Mouse (Mus musculus) kidney, embryonic 16.5 days (tissue): ENCODE measurements around the gene Acad10. TPM values are rescaled to one million over a fixed set of nuclear protein-coding genes. Genes with fewer than 3 reads are reported as not detected.

ENCODE experiments used
- ATAC-seq: fragments of 200-750 bp; cut with Nextera tagmentation; 2 replicates; pipeline ENCODE4 v1.8.0; 2017; ENCODE audit warnings: moderate TSS enrichment; ENCODE audit not compliant: low FRiP score, low TSS enrichment
- H3K27ac ChIP-seq: fragments of 300-500 bp; sonication (generic); 2 replicates; pipeline ENCODE4 v1.5.1; 2014; ENCODE audit warnings: low read length
- H3K27me3 ChIP-seq: fragments of 300-500 bp; sonication (generic); 2 replicates; pipeline ENCODE4 v1.6.1; 2014; ENCODE audit warnings: low read length, control low read depth, mixed read lengths; ENCODE audit not compliant: insufficient read depth
- H3K36me3 ChIP-seq: fragments of 300-500 bp; sonication (generic); 2 replicates; pipeline ENCODE4 v1.6.1; 2014; ENCODE audit warnings: low read length, control low read depth, mixed read lengths; ENCODE audit not compliant: insufficient read depth
- H3K4me1 ChIP-seq: fragments of 300-500 bp; sonication (generic); 2 replicates; pipeline ENCODE4 v1.6.1; 2014; ENCODE audit warnings: low read length, control low read depth, mixed read lengths; ENCODE audit not compliant: insufficient read depth
- H3K4me2 ChIP-seq: fragments of 300-500 bp; sonication (generic); replicated peaks from 2 replicates; pipeline ENCODE4 v1.6.1; 2014; ENCODE audit warnings: low read depth, low read length
- H3K4me3 ChIP-seq: fragments of 300-500 bp; sonication (generic); 2 replicates; pipeline ENCODE4 v1.5.1; 2014; ENCODE audit warnings: mild to moderate bottlenecking, low read length
- H3K9ac ChIP-seq: fragments of 300-500 bp; sonication (generic); replicated peaks from 2 replicates; pipeline ENCODE4 v1.6.1; 2014; ENCODE audit warnings: low read length
- H3K9me3 ChIP-seq: fragments of 300-500 bp; sonication (generic); 2 replicates; pipeline ENCODE4 v1.6.1; 2016; ENCODE audit warnings: low read length, control low read depth
- WGBS: fragments of 180-500 bp; shearing (Covaris S2); extraction: QIAGEN DNeasy Blood & Tissue Kit; methylation state at CpG from one replicate; pipeline ENCODE4 v1.1.7; 2014; 5-methylcytosine and 5-hydroxymethylcytosine counted together
- polyA plus RNA-seq: library from polyadenylated mRNA; unstranded; fragments of >200 nt; fragmentation: Nextera tagmentation; extraction: Ambion mirVana; gene quantifications from 2 replicates; pipeline ENCODE4 v1.2.1, GENCODE M21; 2015

Gene Acad10
- polyA plus RNA-seq, 1 experiment from 2014 or later = 5.7 TPM

DNA sequence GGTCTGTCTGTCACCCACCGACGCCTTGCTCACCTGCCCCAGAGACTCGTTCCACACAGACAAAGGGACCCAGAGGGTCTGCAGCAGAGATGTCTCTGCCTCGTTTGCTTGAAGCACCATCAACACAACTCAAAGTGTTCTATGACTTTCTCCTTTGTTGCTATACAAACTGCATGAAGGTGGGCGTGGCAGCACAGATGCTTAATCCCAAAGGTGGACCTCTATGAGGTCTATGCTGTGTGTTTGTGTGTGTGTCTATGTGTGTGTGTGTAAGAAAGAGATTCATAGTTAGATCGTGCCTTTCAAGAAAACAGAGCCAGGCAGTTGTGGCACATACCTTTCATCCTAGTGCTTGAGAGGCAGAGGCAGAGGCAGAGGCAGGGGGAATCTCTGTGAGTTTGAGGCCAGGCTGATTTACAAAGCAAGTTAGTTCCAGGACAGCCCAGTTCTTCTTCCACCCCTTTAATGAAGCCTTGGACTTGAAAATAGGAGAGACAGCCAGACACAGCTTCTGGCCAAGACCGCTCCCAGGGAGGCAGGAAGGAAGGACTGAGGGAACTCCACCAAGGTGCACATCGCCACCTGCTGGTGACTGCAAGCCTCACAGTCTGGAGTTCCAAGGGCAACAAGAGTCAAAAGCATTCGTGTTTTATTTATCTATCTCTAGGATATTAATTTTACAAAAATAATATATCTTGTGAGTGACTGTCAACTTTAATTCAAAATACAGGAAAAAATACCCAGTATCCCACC, 58.6 kb downstream of the Acad10 start:
- Histone ChIP-seq H3K27ac (no peak overlapping the region), H3K27me3 (no peaks in the 10 kb centered on the region), H3K4me3 (no peak overlapping the region), H3K36me3 (no peaks in the 10 kb centered on the region), H3K4me2 (no peak overlapping the region), H3K9me3 (no peaks in the 10 kb centered on the region), H3K9ac (0 out of 2 replicates have a peak overlapping the region, but pooled peaks have one; percentile 12), H3K4me1 (peaks cover 4% of the 10 kb centered on the region; the same call in 1 of the 2 replicates)
- ATAC-seq = 0 out of 2 replicates have a peak, but pooled peaks have one; percentile 47
- WGBS = 31% methylated on average over 9 of the region's 9 CpGs

DNA sequence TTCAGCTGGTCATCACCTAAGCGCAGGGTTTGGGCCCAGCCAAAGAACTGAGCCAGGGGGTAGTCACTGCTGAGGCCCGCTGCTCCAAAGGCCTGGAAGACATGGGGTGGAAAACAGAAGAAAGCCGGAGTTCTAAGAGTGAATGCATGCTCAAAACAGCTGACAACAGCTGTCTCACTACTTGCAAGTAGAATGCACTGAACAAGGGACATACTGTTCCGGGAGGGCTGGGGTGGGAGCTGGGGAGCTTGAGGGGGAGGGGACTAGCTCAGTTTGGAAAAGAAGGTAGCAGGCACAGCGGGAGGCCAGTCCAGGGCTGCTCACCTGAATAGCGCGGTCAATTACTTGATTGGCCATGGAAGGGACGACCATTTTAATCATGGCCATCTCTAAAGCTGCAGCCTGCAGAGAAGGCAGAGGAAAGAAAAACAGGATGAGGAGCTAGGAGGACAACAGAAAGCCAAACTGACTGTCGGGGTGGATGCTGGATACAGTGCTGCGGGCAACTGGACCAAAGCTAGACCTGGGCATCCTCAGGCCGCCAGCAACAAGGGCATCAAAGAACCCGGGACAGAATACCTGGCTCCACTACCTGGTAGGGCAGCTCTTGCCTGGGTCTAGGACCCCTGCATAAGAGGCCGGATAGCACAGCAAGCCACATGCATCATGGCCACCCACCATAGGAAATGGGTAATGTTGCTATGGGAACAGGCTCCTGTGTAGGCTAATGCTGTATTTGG, 61.3 kb downstream of the Acad10 start:
- Histone ChIP-seq H3K36me3 (no peaks in the 10 kb centered on the region), H3K9me3 (no peaks in the 10 kb centered on the region), H3K4me2 (no peak overlapping the region), H3K27ac (no peak overlapping the region), H3K27me3 (no peaks in the 10 kb centered on the region), H3K9ac (no peak overlapping the region), H3K4me3 (no peak overlapping the region), H3K4me1 (peaks cover 9% of the 10 kb centered on the region; the same call in 1 of the 2 replicates)
- 75% methylated on average over 13 of the region's 13 CpGs for WGBS
- no peak for ATAC-seq

GRCm38 (mm10) chr5:121597991-121598537, 62.2 kb downstream of the Acad10 start:
- Histone ChIP-seq H3K4me3 (no peak overlapping the region), H3K9me3 (no peaks in the 10 kb centered on the region), H3K36me3 (no peaks in the 10 kb centered on the region), H3K4me1 (peaks cover 14% of the 10 kb centered on the region; the same call in 1 of the 2 replicates), H3K4me2 (no peak overlapping the region), H3K27ac (no peak overlapping the region), H3K27me3 (no peaks in the 10 kb centered on the region), H3K9ac (no peak overlapping the region)
- 80% methylated on average over 7 of the region's 7 CpGs for WGBS
- ATAC-seq = no peak

- no peak overlapping the region for H3K9ac ChIP-seq
Measured at GRCm38 (mm10) chr5:121597332-121597731, 63.0 kb downstream of the Acad10 start.

GRCm38 (mm10) chr5:121596226-121596625, 64.1 kb downstream of the Acad10 start:
- H3K27me3 ChIP-seq = no peaks in the 10 kb centered on the region
- no peak for ATAC-seq
- no peaks in the 10 kb centered on the region for H3K36me3 ChIP-seq
- H3K4me1 ChIP-seq = peaks cover 26% of the 10 kb centered on the region
- no peaks in the 10 kb centered on the region for H3K9me3 ChIP-seq
- H3K4me2 ChIP-seq = no peak overlapping the region
- no peak overlapping the region for H3K27ac ChIP-seq
- no peak overlapping the region for H3K9ac ChIP-seq
- no peak overlapping the region for H3K4me3 ChIP-seq
- WGBS = 67% methylated on average over 6 of the region's 6 CpGs

More at GRCm38 (mm10) chr5:121597332-121597731, 63.0 kb downstream of the Acad10 start:
- no peaks in the 10 kb centered on the region for H3K27me3 ChIP-seq
- H3K27ac ChIP-seq = no peak overlapping the region
- H3K9me3 ChIP-seq = no peaks in the 10 kb centered on the region
- no peak for ATAC-seq
- no peak overlapping the region for H3K4me2 ChIP-seq
- no peaks in the 10 kb centered on the region for H3K36me3 ChIP-seq
- no peak overlapping the region for H3K4me3 ChIP-seq
- peaks cover 19% of the 10 kb centered on the region for H3K4me1 ChIP-seq
- WGBS = 67% methylated on average over 4 of the region's 4 CpGs

DNA sequence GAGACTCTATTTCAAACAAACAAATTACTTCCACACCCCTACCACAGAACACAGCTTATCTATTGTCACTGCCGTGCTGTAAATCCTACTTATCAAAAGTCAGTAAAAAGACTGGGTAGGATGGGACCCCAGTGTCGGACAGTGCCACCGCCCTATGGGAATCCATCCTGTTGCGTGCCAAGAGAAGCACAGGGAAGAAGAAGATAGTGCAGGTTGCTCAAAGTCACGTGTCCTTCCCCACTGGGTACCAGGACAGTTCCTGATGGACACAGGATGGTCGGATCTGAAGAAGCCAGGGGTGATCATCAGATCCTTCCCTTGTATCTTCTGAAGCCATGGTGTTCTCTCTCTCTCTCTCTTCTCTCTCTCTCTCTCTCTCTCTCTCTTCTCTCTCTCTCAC, 64.6 kb downstream of the Acad10 start:
- Histone ChIP-seq H3K4me2 (no peak overlapping the region), H3K27me3 (no peaks in the 10 kb centered on the region), H3K4me3 (no peak overlapping the region), H3K36me3 (no peaks in the 10 kb centered on the region), H3K9me3 (no peaks in the 10 kb centered on the region), H3K27ac (no peak overlapping the region), H3K9ac (no peak overlapping the region), H3K4me1 (peaks cover 27% of the 10 kb centered on the region)
- 86% methylated on average over 6 of the region's 6 CpGs for WGBS
- ATAC-seq = no peak

DNA sequence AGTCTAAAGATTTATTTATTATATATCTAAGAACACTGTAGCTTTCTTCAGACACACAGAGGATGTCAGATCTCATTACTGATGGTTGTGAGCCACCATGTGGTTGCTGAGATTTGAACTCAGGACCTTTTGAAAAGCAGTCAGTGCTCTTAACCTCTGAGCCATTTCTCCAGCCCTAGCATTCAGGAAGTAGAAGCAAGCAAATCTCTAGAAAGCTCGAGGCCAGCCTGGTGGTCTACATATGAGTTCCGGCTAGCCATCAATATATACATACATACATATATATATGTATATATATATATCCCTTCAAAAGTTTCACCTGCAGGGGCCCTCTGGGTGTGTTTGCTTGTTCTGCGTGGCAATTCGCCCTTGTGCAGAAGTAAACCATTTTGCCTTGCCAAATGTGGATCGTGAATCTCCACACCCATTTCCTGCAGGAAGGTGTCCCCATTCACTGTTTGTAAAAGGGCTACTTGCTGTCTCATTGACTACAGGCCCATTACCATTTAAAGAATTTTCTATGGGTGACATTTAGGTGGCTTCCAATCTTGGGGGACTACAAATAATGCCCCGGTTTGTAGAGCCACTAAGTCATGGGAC, 65.5 kb downstream of the Acad10 start:
- no peak for ATAC-seq
- Histone ChIP-seq H3K9me3 (no peaks in the 10 kb centered on the region), H3K4me1 (peaks cover 27% of the 10 kb centered on the region), H3K4me3 (no peak overlapping the region), H3K9ac (no peak overlapping the region), H3K36me3 (no peaks in the 10 kb centered on the region), H3K27ac (no peak overlapping the region), H3K27me3 (no peaks in the 10 kb centered on the region), H3K4me2 (no peak overlapping the region)
- WGBS = 80% methylated on average over 6 of the region's 6 CpGs

DNA sequence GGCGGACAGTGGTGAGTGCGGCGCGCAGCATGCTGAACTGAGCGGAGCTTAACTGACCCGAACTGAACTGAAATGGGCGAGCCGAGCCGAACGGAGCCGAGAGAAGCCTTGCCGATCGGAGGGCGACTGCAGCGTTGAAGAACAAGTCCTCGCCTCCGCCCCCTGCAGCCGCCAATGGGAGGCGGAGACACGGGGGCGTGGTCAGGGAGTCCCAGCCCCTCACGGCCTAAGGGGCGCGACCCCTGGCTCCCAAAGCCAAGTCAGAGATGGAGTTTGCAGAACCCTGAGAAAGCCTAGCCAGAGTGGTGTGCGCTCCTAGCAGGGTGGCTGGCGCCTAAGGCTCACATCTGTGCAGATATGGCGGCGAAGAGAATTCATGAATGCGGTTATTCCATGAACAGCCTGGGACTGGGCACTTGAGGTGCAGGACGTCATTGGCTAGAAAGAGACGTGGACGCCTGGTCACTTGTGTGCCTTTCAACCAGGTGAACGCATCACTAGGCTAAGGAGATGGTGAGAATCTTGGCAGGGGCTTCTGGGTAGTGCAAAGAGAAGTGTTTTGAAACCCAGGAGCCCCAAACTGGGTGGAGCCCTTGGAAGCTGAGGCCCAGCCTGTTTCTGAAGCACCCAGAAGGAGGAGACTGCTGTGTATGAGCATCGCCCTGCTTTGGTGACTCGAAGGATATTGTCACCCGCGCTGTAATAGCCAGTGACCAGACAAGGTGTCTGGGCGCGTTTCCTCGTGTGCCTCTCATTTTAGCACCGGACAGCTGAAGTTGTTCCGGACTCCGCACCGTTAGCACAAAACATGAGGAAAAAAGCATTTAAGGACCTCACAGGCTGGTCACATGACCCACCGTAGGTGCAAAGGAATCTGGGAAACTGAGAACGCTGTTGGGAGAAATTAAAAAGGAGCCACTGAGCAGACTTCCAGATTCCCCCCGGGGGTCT, 66.6 kb downstream of the Acad10 start, which contains the start of gene Aldh2:
Gene Aldh2, minus strand, starts transcription at position 374 of the 951 bp plus-strand sequence.
- Histone ChIP-seq H3K27ac (peak within 1 kb of the TSS; percentile 87), H3K4me1 (peaks cover 27% of the 10 kb centered on the region), H3K9ac (peak within 1 kb of the TSS; percentile 85), H3K4me3 (peak within 1 kb of the TSS; percentile 76), H3K4me2 (peak within 1 kb of the TSS; percentile 95), H3K36me3 (no peaks in the 10 kb centered on the region), H3K9me3 (no peaks in the 10 kb centered on the region), H3K27me3 (no peaks in the 10 kb centered on the region)
- 2% methylated on average over 47 of the region's 47 CpGs for WGBS
- peak; percentile 90 for ATAC-seq
